ENCODE assay signal across 13 mouse cellular contexts in genomic region chr7:28971029-28971428, GRCm38 (mm10). TPM values are rescaled to one million over a fixed set of nuclear protein-coding genes. Genes with fewer than 3 reads are reported as not detected.
DNase-seq lines count a peak whose midpoint lies in the region; ATAC-seq and TF ChIP-seq lines count a peak whose summit lies in the region.
"Had no signal": no experiment of that assay in that cellular context is flagged by ENCODE, and none has a peak within 500 bp of the region (broad histone marks: within the 10 kb centered on the region; RNA-seq: fewer than 3 reads in every experiment).

No protein-coding gene starts in this region.

- no peak for ATAC-seq in heart, postnatal 0 days (ENCODE audit: insufficient read depth, low read depth)
- peak; percentile 19; the same call in 1 of the 2 replicates for ATAC-seq in megakaryocyte progenitor cell, adult 5-6 weeks (replicated peaks; ENCODE audit: poor library complexity)
- ATAC-seq: midbrain, embryonic 15.5 days had no signal

- H3K4me2 ChIP-seq in heart, postnatal 0 days (ENCODE audit: low read depth, low read length): no peak overlapping the region
- H3K4me2 ChIP-seq: lung, embryonic 15.5 days; midbrain, embryonic 15.5 days had no signal

- TF ChIP-seq CTCF in heart, postnatal 0 days (IDR thresholded peaks at IDR 0.05; ENCODE audit: low read depth): no peak
- no peak for TF ChIP-seq CTCF in ES-Bruce4 (IDR thresholded peaks at IDR 0.05; ENCODE audit: low read depth, low read length)

- TF ChIP-seq POLR2A in ES-Bruce4 (IDR thresholded peaks at IDR 0.05; ENCODE audit: insufficient read depth, low read length): no peak

- H3K4me1 ChIP-seq in heart, postnatal 0 days (ENCODE audit: control insufficient read depth, insufficient read depth): peaks cover 10% of the 10 kb centered on the region
- H3K4me1 ChIP-seq in ES-Bruce4 (ENCODE audit: control insufficient read depth, insufficient read depth, low read length): peaks cover 28% of the 10 kb centered on the region
- H3K4me1 ChIP-seq: midbrain, embryonic 15.5 days had no signal

- intact Hi-C loops in heart, postnatal 25 days (cut with DNase I): loop anchor here (5.0 kb wide), 3 partner anchors 34 to 189 kb away; no protein-coding TSS in a partner anchor
- intact Hi-C loops in left cerebral cortex, postnatal 14 days (cut with DNase I): loop anchor here (5.0 kb wide), 1 partner anchor 174 kb away; no protein-coding TSS in a partner anchor

- H3K36me3 ChIP-seq in heart, postnatal 0 days (replicated peaks; ENCODE audit: control insufficient read depth, insufficient read depth, low read length): peaks cover 30% of the 10 kb centered on the region
- H3K36me3 ChIP-seq in ES-Bruce4 (ENCODE audit: control insufficient read depth, insufficient read depth, low read length, poor library complexity, severe bottlenecking): peaks cover 14% of the 10 kb centered on the region

- WGBS in heart, postnatal 0 days: 78% methylated on average over 7 of the region's 7 CpGs

- H3K27ac ChIP-seq in heart, postnatal 0 days (ENCODE audit: low read depth): peak overlapping the region; percentile 82
- H3K27ac ChIP-seq in ES-Bruce4 (ENCODE audit: insufficient read depth, low read length): peak overlapping the region; percentile 95
- H3K27ac ChIP-seq: midbrain, embryonic 15.5 days had no signal

- TF ChIP-seq EP300 in heart, postnatal 0 days (IDR thresholded peaks at IDR 0.05; ENCODE audit: low read depth): no peak
- TF ChIP-seq EP300 in ES-Bruce4 (IDR thresholded peaks at IDR 0.05; ENCODE audit: insufficient read depth, low read depth, low read length): no peak

- no peaks in the 10 kb centered on the region for H3K9me3 ChIP-seq in heart, postnatal 0 days (replicated peaks; ENCODE audit: control insufficient read depth, low read length)
- no peaks in the 10 kb centered on the region for H3K9me3 ChIP-seq in ES-Bruce4 (replicated peaks; ENCODE audit: control insufficient read depth, insufficient read depth, low read length, poor library complexity, severe bottlenecking)
- H3K9me3 ChIP-seq: lung, embryonic 15.5 days; midbrain, embryonic 15.5 days had no signal

- H3K27me3 ChIP-seq in heart, postnatal 0 days (ENCODE audit: control insufficient read depth, insufficient read depth, low read length): no peaks in the 10 kb centered on the region
- no peaks in the 10 kb centered on the region for H3K27me3 ChIP-seq in ES-Bruce4 (ENCODE audit: control insufficient read depth, insufficient read depth, low read length, poor library complexity, severe bottlenecking)
- H3K27me3 ChIP-seq: lung, embryonic 15.5 days; midbrain, embryonic 15.5 days had no signal

- no peak overlapping the region for H3K9ac ChIP-seq in heart, postnatal 0 days (replicated peaks; ENCODE audit: low read depth, low read length)
- peak overlapping the region; percentile 21 for H3K9ac ChIP-seq in ES-Bruce4 (ENCODE audit: low read depth, poor library complexity, severe bottlenecking)
- H3K9ac ChIP-seq: lung, embryonic 15.5 days; midbrain, embryonic 15.5 days had no signal

- no peak for DNase-seq in heart, postnatal 0 days (ENCODE audit: low spot score)
- no peak for DNase-seq in heart, postnatal 25 days (ENCODE audit: low spot score)
- peak; percentile 59 for DNase-seq in 416B (ENCODE audit: low read depth)
- no peak for DNase-seq in left cerebral cortex, postnatal 14 days (ENCODE audit: low spot score in 2 of 2)
- DNase-seq in natural killer cell, adult 2 months (ENCODE audit: low spot score in 2 of 2): no peak
- DNase-seq: cerebellum, postnatal 36 days; heart, postnatal 36 days; left cerebral cortex, postnatal 4 days; right cerebral cortex, postnatal 25 days had no signal

- no peak overlapping the region for H3K4me3 ChIP-seq in heart, postnatal 0 days (ENCODE audit: low read depth, low read length)
- no peak overlapping the region for H3K4me3 ChIP-seq in ES-Bruce4 (ENCODE audit: low read depth, low read length)
- H3K4me3 ChIP-seq: lung, embryonic 15.5 days; midbrain, embryonic 15.5 days had no signal

RNA-seq across cellular contexts. Expression of gene Actn4, which starts 8.9 kb away (rescaled TPM):
- 120 and 139 TPM in 2 replicates for total RNA-seq in heart, postnatal 0 days (2014; rRNA removed; ENCODE audit: low replicate concordance)
- polyA plus RNA-seq in heart, postnatal 0 days (2015; fragmentation: Nextera tagmentation; extraction: Ambion mirVana): 135 and 171 TPM in 2 replicates
- 100 to 1,000 TPM in 1 of 2 experiments, 10 to 100 TPM in 1; 77.0 to 101 TPM for total RNA-seq in heart, postnatal 25 days (2021)
- 318 and 324 TPM in 2 replicates for polyA plus RNA-seq in ES-Bruce4 (2011; ENCODE audit: insufficient read depth, insufficient read length, low read depth, missing spikeins)
- 86.4 and 87.2 TPM in 2 replicates for total RNA-seq in megakaryocyte progenitor cell, adult 5-6 weeks (2015)
- 47.1 and 49.5 TPM in 2 replicates for total RNA-seq in megakaryocyte progenitor cell, adult 5-6 weeks (2017)
- total RNA-seq in left cerebral cortex, postnatal 14 days (2021): 100 to 1,000 TPM; 177 to 205 TPM

RNA-seq across cellular contexts. Expression of gene Eif3k, which starts 10.6 kb away (rescaled TPM):
- total RNA-seq in heart, postnatal 0 days (2014; rRNA removed; ENCODE audit: low replicate concordance): 366 and 476 TPM in 2 replicates
- polyA plus RNA-seq in heart, postnatal 0 days (2015; fragmentation: Nextera tagmentation; extraction: Ambion mirVana): 261 and 264 TPM in 2 replicates
- 100 to 1,000 TPM; 148 to 164 TPM for total RNA-seq in heart, postnatal 25 days (2021)
- polyA plus RNA-seq in ES-Bruce4 (2011; ENCODE audit: insufficient read depth, insufficient read length, low read depth, missing spikeins): 409 and 413 TPM in 2 replicates
- total RNA-seq in megakaryocyte progenitor cell, adult 5-6 weeks (2015): 248 and 305 TPM in 2 replicates
- 384 and 406 TPM in 2 replicates for total RNA-seq in megakaryocyte progenitor cell, adult 5-6 weeks (2017)
- 100 to 1,000 TPM; 163 to 174 TPM for total RNA-seq in left cerebral cortex, postnatal 14 days (2021)

RNA-seq across cellular contexts. Expression of gene Map4k1, which starts 10.8 kb away (rescaled TPM):
- total RNA-seq in heart, postnatal 0 days (2014; rRNA removed; ENCODE audit: low replicate concordance): 0.15 TPM in 1 of 2 replicates, not detected in the other
- 1.4 and 1.8 TPM in 2 replicates for polyA plus RNA-seq in heart, postnatal 0 days (2015; fragmentation: Nextera tagmentation; extraction: Ambion mirVana)
- total RNA-seq in heart, postnatal 25 days (2021): 1 to 10 TPM in 1 of 2 experiments, under 1 TPM in 1; 0.44 to 1.3 TPM
- 33.2 and 36.3 TPM in 2 replicates for polyA plus RNA-seq in ES-Bruce4 (2011; ENCODE audit: insufficient read depth, insufficient read length, low read depth, missing spikeins)
- total RNA-seq in megakaryocyte progenitor cell, adult 5-6 weeks (2015): 38.5 and 49.8 TPM in 2 replicates
- 62.8 and 65.6 TPM in 2 replicates for total RNA-seq in megakaryocyte progenitor cell, adult 5-6 weeks (2017)
- total RNA-seq in left cerebral cortex, postnatal 14 days (2021): 1 to 10 TPM; 2.0 to 3.7 TPM

Comparison
In these comparisons a context has a peak if more than half of its experiments do, and no peak if none do; other contexts are left out.
1. RNA of gene Map4k1, which starts 10.8 kb away (total RNA-seq): 38.5 to 65.6 TPM in megakaryocyte progenitor cell, adult 5-6 weeks; 2.0 to 3.7 TPM in left cerebral cortex, postnatal 14 days, 0.44 to 1.3 TPM in heart, postnatal 25 days and 0.15 TPM in heart, postnatal 0 days; every median in the first group is over 4 times any median in the second.